Mouse (Mus musculus) frontal cortex, adult 2 months (tissue): Measurements from ENCODE around the gene Gpd1. TPM values are rescaled to one million over a fixed set of nuclear protein-coding genes. Genes with fewer than 3 reads are reported as not detected.
"Not testable (repeated sequence)": the region's sequence is repeated elsewhere in the genome, so short reads cannot be mapped to it uniquely, and the experiment has no call there.

Source experiments
- DNase-seq, 2 experiments: peaks; one replicate each; pipeline ENCODE4 v3.0.0; 2022; ENCODE audit warnings: low spot score in 1 of 2; ENCODE audit errors: extremely low spot score in 1 of 2
- polyA plus RNA-seq: library from polyadenylated mRNA; depleted of rRNA; stranded (reverse); fragments of >200 nt; gene quantifications from 2 replicates; pipeline ENCODE4 v1.2.3, GENCODE M21; 2012

Gpd1 gene
- polyA plus RNA-seq, 1 experiment: 52.2 TPM

GRCm38 (mm10) chr15:99716814-99717213 lies 501 bp upstream of the Gpd1 start:
- DNase-seq: peak in 1 of 2 experiments; percentile 68

GRCm38 (mm10) chr15:99718461-99719021 lies 1.2 kb downstream of the Gpd1 start:
- DNase-seq: no peak

GRCm38 (mm10) chr15:99719865-99720264 lies 2.5 kb downstream of the Gpd1 start:
- no peak for DNase-seq

- DNase-seq: no peak
Measured at GRCm38 (mm10) chr15:99721921-99722743, 4.8 kb downstream of the Gpd1 start.

GRCm38 (mm10) chr15:99723120-99723514 lies 5.8 kb downstream of the Gpd1 start:
- DNase-seq: no peak

- DNase-seq: peak in 1 of 2 experiments; percentile 71
Measured at GRCm38 (mm10) chr15:99723515-99724291, 6.4 kb downstream of the Gpd1 start.

- peak in 1 of 2 experiments; percentile 76 for DNase-seq
Measured at GRCm38 (mm10) chr15:99724292-99725021, 7.1 kb downstream of the Gpd1 start.

GRCm38 (mm10) chr15:99725341-99726155 lies 8.2 kb downstream of the Gpd1 start, which contains the start of gene Cox14:
Gene Cox14, plus strand, starts transcription at chr15:99725618.
- peak; percentile 98 to 99 for DNase-seq

- DNase-seq: no peak
Measured at GRCm38 (mm10) chr15:99726549-99726948, 9.2 kb downstream of the Gpd1 start.

- not testable (repeated sequence) for DNase-seq
Measured at GRCm38 (mm10) chr15:99727039-99727438, 9.7 kb downstream of the Gpd1 start.

GRCm38 (mm10) chr15:99727525-99727924 lies 10.2 kb downstream of the Gpd1 start:
- DNase-seq: no peak

- DNase-seq: no peak
Measured at GRCm38 (mm10) chr15:99728211-99728610, 10.9 kb downstream of the Gpd1 start.

GRCm38 (mm10) chr15:99729056-99729783 lies 11.9 kb downstream of the Gpd1 start:
- no peak for DNase-seq

GRCm38 (mm10) chr15:99731167-99731566 lies 13.9 kb downstream of the Gpd1 start:
- DNase-seq: no peak

GRCm38 (mm10) chr15:99731678-99732077 lies 14.4 kb downstream of the Gpd1 start:
- DNase-seq: no peak

- DNase-seq: no peak
Measured at GRCm38 (mm10) chr15:99733186-99733585, 15.9 kb downstream of the Gpd1 start.

- peak; percentile 100 for DNase-seq
Measured at GRCm38 (mm10) chr15:99735631-99736030, 18.3 kb downstream of the Gpd1 start.

- peak in 1 of 2 experiments; percentile 64 for DNase-seq
Measured at GRCm38 (mm10) chr15:99736675-99737074, 19.4 kb downstream of the Gpd1 start.

- DNase-seq: no peak
Measured at GRCm38 (mm10) chr15:99740229-99740628, 22.9 kb downstream of the Gpd1 start.
